Mouse (Mus musculus) inflammation-experienced regulatory T-cells, adult 16 weeks (primary cell): Measurements from ENCODE around the gene Rps6ka6. TPM values are rescaled to one million over a fixed set of nuclear protein-coding genes. Genes with fewer than 3 reads are reported as not detected.

Experiments used
- polyA plus RNA-seq: library from polyadenylated mRNA; unstranded; fragments of 100-300 nt; shearing (Covaris generic); gene quantifications from one replicate; pipeline ENCODE4 v1.2.1, GENCODE M21; 2017

Rps6ka6 gene
- polyA plus RNA-seq, result 0.21 TPM

DNA sequence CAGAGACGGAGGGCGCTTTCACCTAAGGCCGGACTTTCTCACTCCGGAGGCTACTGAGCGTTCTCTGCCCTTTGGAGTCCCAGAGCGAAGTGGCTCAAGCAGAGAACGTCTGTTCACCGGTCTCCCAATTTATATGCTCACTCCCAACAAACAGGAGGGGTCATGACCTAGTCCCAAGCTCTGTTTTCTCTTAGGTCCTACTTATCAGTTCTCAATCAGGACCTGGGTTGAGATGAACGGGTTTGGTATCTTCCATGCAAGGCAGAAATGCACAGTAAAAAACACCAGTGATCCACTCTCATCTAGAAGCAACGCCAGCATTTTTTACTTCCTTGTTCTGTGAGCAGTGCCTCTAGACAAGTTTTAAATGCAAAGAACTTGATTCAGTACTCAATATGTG, at the start of gene Rps6ka6:
Gene Rps6ka6 (minus strand): TSS at position 101 of the 400 bp plus-strand sequence.

Other genes with a start within 250 kb of the Rps6ka6 start
- gene Hdx, start 159.1 kb upstream of the Rps6ka6 start, polyA plus RNA-seq, result not detected